Mouse (Mus musculus) bone marrow, adult 2 months (tissue): ENCODE results near the gene Aar2.

Source experiments
- CTCF ChIP-seq: fragments of 200-500 bp; IDR thresholded peaks from 2 replicates; pipeline ENCODE4 v1.5.1; 2011; ENCODE audit warnings: low read length, control low read depth; ENCODE audit not compliant: control insufficient read depth, insufficient read depth
- POLR2A ChIP-seq: fragments of 200-500 bp; IDR thresholded peaks from 2 replicates; pipeline ENCODE4 v1.6.1; 2011; ENCODE audit warnings: low read depth, mild to moderate bottlenecking, control low read depth, low read length, borderline replicate concordance; ENCODE audit not compliant: control insufficient read depth

DNA sequence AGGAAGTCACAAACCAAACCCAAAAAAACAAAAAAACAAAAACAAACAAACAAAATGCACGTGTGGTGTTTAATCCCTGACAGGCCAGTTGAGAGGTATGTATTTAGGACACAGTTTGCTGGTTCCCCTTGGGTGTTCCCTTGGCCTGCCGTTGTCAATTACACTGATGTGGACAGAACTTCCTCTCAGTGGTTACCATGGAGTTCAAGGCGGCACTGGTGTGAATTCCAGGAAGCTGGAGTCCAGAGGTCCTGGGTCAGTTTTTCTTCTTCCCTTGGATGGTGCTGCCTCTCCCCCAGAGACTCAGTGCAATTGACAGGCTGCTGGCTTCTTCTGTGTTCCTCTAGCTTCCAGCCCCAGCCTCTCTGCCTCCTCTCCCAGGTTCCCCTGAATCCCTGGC lies 23.3 kb upstream of the Aar2 start:
- TF ChIP-seq CTCF, result no peak
- TF ChIP-seq POLR2A, result no peak
